In genomic region chr7:90280274-90280875, GRCm38 (mm10) we compare ENCODE assay signal across 8 mouse cellular contexts. TPM values are rescaled to one million over a fixed set of nuclear protein-coding genes. Genes with fewer than 3 reads are reported as not detected.
DNase-seq lines count a peak whose midpoint lies in the region; ATAC-seq and TF ChIP-seq lines count a peak whose summit lies in the region.

No protein-coding gene starts in this region.

- DNase-seq in left cerebral cortex, adult 2 months (ENCODE audit: extremely low spot score in 1 of 2, low spot score in 2 of 2) = peak in 1 of 2 experiments; percentile 29
- no peak for DNase-seq in left cerebral cortex, adult 11 months (ENCODE audit: low spot score)
- DNase-seq in ES-CJ7 (ENCODE audit: low read depth, low spot score) = peak; percentile 54
- peak; percentile 46 to 64 for DNase-seq in adrenal gland, postnatal 36 days
- DNase-seq in limb, embryonic 14.5 days (ENCODE audit: low spot score) = peak; percentile 35
- peak; percentile 61 for DNase-seq in stomach, postnatal 0 days (ENCODE audit: low spot score)

- no peak for TF ChIP-seq POLR2A in limb, embryonic 14.5 days (IDR thresholded peaks at IDR 0.05; ENCODE audit: borderline replicate concordance, extremely low read depth, insufficient read depth, insufficient read length)

- H3K9me3 ChIP-seq in heart, embryonic 14.5 days (ENCODE audit: control insufficient read depth, low read length) = no peaks in the 10 kb centered on the region
- no peaks in the 10 kb centered on the region for H3K9me3 ChIP-seq in limb, embryonic 14.5 days (ENCODE audit: control insufficient read depth, low read length)
- no peaks in the 10 kb centered on the region for H3K9me3 ChIP-seq in stomach, postnatal 0 days (ENCODE audit: control insufficient read depth, low read length)

- no peak overlapping the region for H3K4me2 ChIP-seq in heart, embryonic 14.5 days (ENCODE audit: low read length)
- no peak overlapping the region for H3K4me2 ChIP-seq in limb, embryonic 14.5 days (replicated peaks; ENCODE audit: low read depth, low read length, severe bottlenecking)
- no peak overlapping the region for H3K4me2 ChIP-seq in stomach, postnatal 0 days (replicated peaks; ENCODE audit: low read depth)

- peak; percentile 59 for TF ChIP-seq CTCF in left cerebral cortex, adult 2 months (IDR thresholded peaks at IDR 0.05)
- peak; percentile 73 for TF ChIP-seq CTCF in stomach, postnatal 0 days (IDR thresholded peaks at IDR 0.05; ENCODE audit: low read depth)

- no peaks in the 10 kb centered on the region for H3K36me3 ChIP-seq in heart, embryonic 14.5 days (ENCODE audit: control insufficient read depth, insufficient read depth, low read length)
- H3K36me3 ChIP-seq in limb, embryonic 14.5 days (ENCODE audit: control insufficient read depth, insufficient read depth, low read length) = no peaks in the 10 kb centered on the region
- H3K36me3 ChIP-seq in stomach, postnatal 0 days (ENCODE audit: control insufficient read depth, insufficient read depth, low read length) = no peaks in the 10 kb centered on the region

- H3K27ac ChIP-seq in left cerebral cortex, adult 2 months = no peak overlapping the region
- no peak overlapping the region for H3K27ac ChIP-seq in heart, embryonic 14.5 days (replicated peaks in 1 of 2; ENCODE audit: control insufficient read depth in 1 of 2, insufficient read depth in 1 of 2, low read depth in 2 of 2, low read length in 2 of 2)
- no peak overlapping the region for H3K27ac ChIP-seq in limb, embryonic 14.5 days (replicated peaks; ENCODE audit: low read depth, low read length)
- H3K27ac ChIP-seq in stomach, postnatal 0 days (replicated peaks) = no peak overlapping the region

- H3K27me3 ChIP-seq in heart, embryonic 14.5 days (ENCODE audit: control insufficient read depth, insufficient read depth, low read length) = no peaks in the 10 kb centered on the region
- no peaks in the 10 kb centered on the region for H3K27me3 ChIP-seq in limb, embryonic 14.5 days (ENCODE audit: control insufficient read depth, insufficient read depth, low read length)
- H3K27me3 ChIP-seq in stomach, postnatal 0 days (ENCODE audit: control insufficient read depth, insufficient read depth, low read length) = no peaks in the 10 kb centered on the region

- H3K4me1 ChIP-seq in heart, embryonic 14.5 days (ENCODE audit: control insufficient read depth in 2 of 2, insufficient read depth in 2 of 2, low read length in 2 of 2) = peaks cover 3 to 8% of the 10 kb centered on the region in 2 experiments; a peak in 2 of 4 replicates
- H3K4me1 ChIP-seq in limb, embryonic 14.5 days (ENCODE audit: control insufficient read depth, insufficient read depth, low read length) = peaks cover 5% of the 10 kb centered on the region; the same call in 1 of the 2 replicates
- H3K4me1 ChIP-seq in stomach, postnatal 0 days (replicated peaks; ENCODE audit: control insufficient read depth, insufficient read depth) = peaks cover 3% of the 10 kb centered on the region; the same call in 1 of the 2 replicates

- 23% methylated on average over 11 of the region's 11 CpGs for WGBS in heart, embryonic 14.5 days
- 61% methylated on average over 11 of the region's 11 CpGs for WGBS in limb, embryonic 14.5 days
- 71% methylated on average over 11 of the region's 11 CpGs for WGBS in stomach, postnatal 0 days

- H3K4me3 ChIP-seq in left cerebral cortex, adult 2 months = no peak overlapping the region
- H3K4me3 ChIP-seq in heart, embryonic 14.5 days (ENCODE audit: control insufficient read depth in 1 of 2, insufficient read depth in 1 of 2, low read depth in 1 of 2, low read length in 2 of 2) = no peak overlapping the region
- H3K4me3 ChIP-seq in limb, embryonic 14.5 days (replicated peaks; ENCODE audit: low read length) = no peak overlapping the region
- no peak overlapping the region for H3K4me3 ChIP-seq in stomach, postnatal 0 days (ENCODE audit: low read depth, low read length)

- ATAC-seq in heart, embryonic 14.5 days (ENCODE audit: insufficient number of reproducible peaks, insufficient read depth, low FRiP score, low read depth) = 0 out of 2 replicates have a peak, but pooled peaks have one; percentile 43
- no peak for ATAC-seq in limb, embryonic 14.5 days (ENCODE audit: low FRiP score, low read depth)
- no peak for ATAC-seq in stomach, postnatal 0 days (ENCODE audit: low FRiP score, low TSS enrichment)
- no peak for ATAC-seq in erythroid progenitor cell, adult 5-6 weeks (replicated peaks; ENCODE audit: low FRiP score, poor library complexity, severe bottlenecking)

- TF ChIP-seq EP300 in stomach, postnatal 0 days (optimal IDR thresholded peaks at IDR 0.05) = no peak

- H3K9ac ChIP-seq in heart, embryonic 14.5 days (ENCODE audit: low read length) = no peak overlapping the region
- no peak overlapping the region for H3K9ac ChIP-seq in limb, embryonic 14.5 days (ENCODE audit: low read depth, low read length, severe bottlenecking)
- no peak overlapping the region for H3K9ac ChIP-seq in stomach, postnatal 0 days (ENCODE audit: low read length)

- intact Hi-C loops in left cerebral cortex, adult 2 months (cut with DNase I) = loop anchor here (5.0 kb wide), 1 partner anchor 127 kb away; no protein-coding TSS in a partner anchor

RNA-seq across cellular contexts. Expression of gene Ccdc83, which starts 14.8 kb away (rescaled TPM):
- not detected for total RNA-seq in left cerebral cortex, adult 2 months (2021)
- not detected for total RNA-seq in adrenal gland, postnatal 36 days (2021)
- polyA plus RNA-seq in heart, embryonic 14.5 days (2014; fragmentation: Nextera tagmentation; extraction: Ambion mirVana) = not detected in 2 replicates
- polyA plus RNA-seq in limb, embryonic 14.5 days (2012; rRNA removed) = 0.14 TPM in 1 of 2 replicates, not detected in the other
- polyA plus RNA-seq in limb, embryonic 14.5 days (2014; fragmentation: Nextera tagmentation; extraction: Ambion mirVana) = not detected in 2 replicates
- polyA plus RNA-seq in stomach, postnatal 0 days (2015; fragmentation: Nextera tagmentation; extraction: Ambion mirVana) = 0.11 TPM in 1 of 2 replicates, not detected in the other
- not detected in 2 replicates for total RNA-seq in erythroid progenitor cell, adult 5-6 weeks (2015; ENCODE audit: low replicate concordance)
- not detected in 2 replicates for total RNA-seq in erythroid progenitor cell, adult 5-6 weeks (2017; ENCODE audit: low replicate concordance)

RNA-seq across cellular contexts. Expression of gene Sytl2, which starts 21.7 kb away (rescaled TPM):
- 10 to 100 TPM; 87.1 to 90.8 TPM for total RNA-seq in left cerebral cortex, adult 2 months (2021)
- 1 to 10 TPM; 4.6 to 4.7 TPM for total RNA-seq in adrenal gland, postnatal 36 days (2021)
- polyA plus RNA-seq in heart, embryonic 14.5 days (2014; fragmentation: Nextera tagmentation; extraction: Ambion mirVana) = 10.0 and 11.0 TPM in 2 replicates
- polyA plus RNA-seq in limb, embryonic 14.5 days (2012; rRNA removed) = 21.6 and 25.7 TPM in 2 replicates
- polyA plus RNA-seq in limb, embryonic 14.5 days (2014; fragmentation: Nextera tagmentation; extraction: Ambion mirVana) = 18.0 and 21.9 TPM in 2 replicates
- 31.0 and 32.3 TPM in 2 replicates for polyA plus RNA-seq in stomach, postnatal 0 days (2015; fragmentation: Nextera tagmentation; extraction: Ambion mirVana)
- total RNA-seq in erythroid progenitor cell, adult 5-6 weeks (2015; ENCODE audit: low replicate concordance) = 2.9 TPM in 1 of 2 replicates, not detected in the other
- total RNA-seq in erythroid progenitor cell, adult 5-6 weeks (2017; ENCODE audit: low replicate concordance) = 0.61 and 2.7 TPM in 2 replicates

Comparison
In these comparisons a context has a peak if more than half of its experiments do, and no peak if none do; other contexts are left out.
1. RNA of gene Sytl2, which starts 21.7 kb away (total RNA-seq): 87.1 to 90.8 TPM in left cerebral cortex, adult 2 months; 4.6 to 4.7 TPM in adrenal gland, postnatal 36 days and 0.61 to 2.9 TPM in erythroid progenitor cell, adult 5-6 weeks; every median in the first group is over 10 times any median in the second.